Mouse (Mus musculus) bone marrow macrophage, adult 2 months (primary cell): ENCODE data around the gene Asl.

ENCODE experiments used
- CTCF ChIP-seq: IDR thresholded peaks from 2 replicates; pipeline ENCODE4 v1.5.1; 2012; ENCODE audit warnings: low read depth, mild to moderate bottlenecking, low read length, moderate library complexity
- POLR2A ChIP-seq: IDR thresholded peaks from 2 replicates; pipeline ENCODE4 v1.6.1; 2012; ENCODE audit warnings: mild to moderate bottlenecking, low read depth, low read length, borderline replicate concordance

DNA sequence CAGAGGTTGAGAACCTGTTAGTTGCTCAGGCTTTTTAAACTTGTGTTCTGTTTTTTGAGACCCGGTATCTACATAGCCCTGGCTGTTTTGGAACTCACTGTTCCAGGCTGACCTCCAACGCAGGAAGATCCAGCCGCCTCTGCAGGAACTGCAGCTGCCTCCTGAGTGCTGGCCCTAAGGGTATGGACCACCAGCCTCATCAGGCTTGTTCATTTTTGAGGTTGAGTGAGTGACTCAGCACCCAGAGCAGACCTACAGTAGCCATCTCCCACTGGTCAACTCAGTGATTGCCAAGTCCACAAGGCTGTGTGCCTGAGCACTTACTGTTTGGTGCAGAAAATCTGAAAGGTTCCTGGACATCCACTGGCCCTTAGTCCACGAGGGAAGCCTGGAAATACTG lies 57.6 kb downstream of the Asl start:
- no peak for TF ChIP-seq CTCF
- no peak for TF ChIP-seq POLR2A
